Mouse (Mus musculus) heart, adult 18-20 months (tissue): ENCODE measurements at regions not wholly inside any gene's neighbourhood (a gene's known extent, or its start where the extent isn't known, plus 50 kb on each side); places are given as distances from the start of the nearest gene placed in this dataset.

Experiments
- DNase-seq, 2 experiments: peaks; one replicate each; pipeline ENCODE4 v3.0.0; 2021 to 2022; ENCODE audit warnings: mixed read lengths in 1 of 2

GRCm38 (mm10) chr16:29871395-29871794, 192.8 kb upstream of the Hes1 start:
- no peak for DNase-seq

- no peak for DNase-seq
Observed at GRCm38 (mm10) chr16:29876196-29876595, 188.0 kb upstream of the Hes1 start.

- DNase-seq = no peak
Observed at GRCm38 (mm10) chr16:29877372-29878123, 186.6 kb upstream of the Hes1 start.

GRCm38 (mm10) chr16:29879665-29880064, 184.5 kb upstream of the Hes1 start:
- no peak for DNase-seq

GRCm38 (mm10) chr16:29881497-29881896, 182.7 kb upstream of the Hes1 start:
- DNase-seq = peak; percentile 22 to 49

DNA sequence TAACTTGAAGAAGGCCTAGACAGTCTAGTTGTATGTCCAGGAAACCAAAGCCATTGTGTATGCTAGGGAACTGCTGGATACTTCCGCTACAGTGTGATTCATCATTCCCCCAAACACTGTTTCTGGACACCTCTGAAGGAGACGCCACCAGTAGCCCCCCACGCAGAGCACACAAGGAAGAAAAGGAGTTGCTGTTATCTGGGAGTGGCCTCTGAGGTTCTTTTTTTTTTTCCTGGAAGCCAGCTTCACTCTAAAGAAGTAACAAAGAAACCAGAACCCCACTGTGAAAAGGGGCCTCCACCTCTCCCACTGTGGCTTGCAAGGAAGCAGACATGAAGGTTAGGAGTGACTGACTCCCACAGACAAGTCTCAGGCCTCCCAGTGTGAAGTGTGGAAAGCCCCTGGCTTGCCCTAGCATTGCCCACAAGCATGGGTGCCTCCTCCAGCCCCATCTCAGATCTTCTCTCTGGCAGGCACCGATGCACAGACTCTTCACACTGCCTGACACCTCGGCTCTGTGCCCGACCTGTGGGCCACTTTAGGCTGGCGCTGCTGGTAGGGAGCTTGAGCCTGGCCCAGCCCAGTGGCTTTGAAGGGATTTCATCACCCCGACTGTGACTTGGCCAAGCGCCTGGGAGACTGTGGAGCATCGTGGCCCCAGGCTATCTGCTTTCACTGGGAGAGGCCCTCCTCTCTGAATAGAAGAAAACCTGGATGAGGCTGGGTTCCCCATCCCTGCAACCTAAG, 181.8 kb upstream of the Hes1 start:
- DNase-seq = peak; percentile 91 to 92

- no peak for DNase-seq
Observed at GRCm38 (mm10) chr16:29883252-29883992, 180.8 kb upstream of the Hes1 start.

DNA sequence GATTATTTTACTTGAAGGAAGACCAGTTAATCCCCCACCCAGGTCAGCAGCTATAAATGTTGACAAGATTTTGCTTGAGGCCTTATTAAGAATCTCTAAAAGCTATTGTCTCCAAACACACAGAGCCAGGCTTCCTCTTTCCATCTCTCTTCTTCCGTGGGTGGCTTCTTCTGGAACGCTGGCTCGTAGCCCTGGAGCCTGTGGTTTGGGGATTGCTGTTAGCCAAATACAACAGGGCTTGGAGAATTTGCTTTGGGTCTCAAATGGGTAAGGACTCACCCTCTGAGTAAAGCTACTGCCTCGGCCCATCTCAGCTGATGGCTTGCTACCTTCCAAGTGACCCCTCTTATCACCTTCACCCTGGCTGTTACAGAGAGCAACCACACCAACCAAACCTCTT, 179.3 kb upstream of the Hes1 start:
- DNase-seq = peak; percentile 72

GRCm38 (mm10) chr16:29886755-29887154, 177.4 kb upstream of the Hes1 start:
- peak; percentile 54 to 73 for DNase-seq

DNA sequence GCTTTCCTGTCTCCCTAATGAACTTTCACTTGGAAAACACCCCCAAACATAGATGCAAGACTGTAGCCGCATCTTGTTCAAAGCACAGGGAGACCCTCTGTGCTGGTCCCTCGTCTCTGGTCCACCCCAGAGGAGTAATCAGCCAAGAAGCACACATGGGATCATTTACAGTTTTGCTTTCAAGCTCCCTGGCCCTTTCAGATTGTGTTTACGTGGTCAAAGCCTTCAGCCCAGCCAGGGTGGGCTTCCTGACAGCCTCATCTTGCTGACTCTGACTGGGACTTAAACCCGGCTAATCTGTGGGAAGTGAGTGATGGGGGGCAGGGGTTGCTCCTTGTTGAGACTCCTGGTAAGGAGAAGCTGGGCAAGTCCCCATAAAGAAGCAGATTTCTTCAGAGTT, 174.8 kb upstream of the Hes1 start:
- no peak for DNase-seq

- DNase-seq = no peak
Observed at GRCm38 (mm10) chr16:29891472-29891871, 172.7 kb upstream of the Hes1 start.

- DNase-seq = peak; percentile 56 to 69
Observed at GRCm38 (mm10) chr16:29893871-29894828, 170.0 kb upstream of the Hes1 start.

- DNase-seq = no peak
Observed at GRCm38 (mm10) chr16:29896393-29896792, 167.8 kb upstream of the Hes1 start.

DNA sequence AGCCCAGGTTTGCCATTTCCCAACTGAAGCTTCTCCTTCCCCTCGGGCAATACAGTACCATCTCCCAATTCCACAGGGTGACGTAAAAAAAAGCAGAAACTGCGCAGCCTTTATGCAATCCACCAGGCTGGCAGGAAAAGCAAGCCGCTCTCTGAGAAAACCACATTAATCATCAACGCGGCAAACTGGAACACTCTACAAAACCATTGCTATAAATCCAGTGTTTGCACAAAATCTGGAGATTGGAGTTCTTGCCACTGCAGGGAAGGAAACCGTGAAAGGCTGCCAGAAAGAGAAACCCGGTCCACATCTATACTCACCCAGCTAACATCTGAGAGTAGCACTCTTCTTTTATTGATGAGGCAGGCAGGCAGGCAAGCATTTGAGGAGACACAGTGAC, 160.7 kb upstream of the Hes1 start:
- no peak for DNase-seq

- DNase-seq = no peak
Observed at GRCm38 (mm10) chr16:29904183-29904775, 159.9 kb upstream of the Hes1 start.

DNA sequence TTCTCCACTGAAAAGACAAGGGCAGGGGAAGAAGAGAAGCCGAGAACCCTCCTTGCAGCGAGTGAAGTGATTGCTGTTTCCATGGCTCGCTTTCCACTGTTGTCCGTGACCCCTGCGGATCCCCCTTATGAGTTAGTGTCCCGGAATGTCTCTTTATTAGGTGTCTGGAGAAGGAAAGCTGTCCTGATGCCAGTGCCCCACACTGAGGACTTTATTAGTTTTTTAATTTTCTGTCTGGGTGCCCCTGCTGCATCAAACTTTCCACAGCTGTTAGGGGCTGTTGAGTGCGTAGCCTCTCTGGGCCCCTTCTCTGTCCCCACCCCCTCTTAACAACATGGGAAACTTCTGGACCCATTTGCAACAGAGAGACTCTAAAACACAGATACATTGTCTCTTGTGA, 156.9 kb upstream of the Hes1 start:
- DNase-seq = no peak

DNA sequence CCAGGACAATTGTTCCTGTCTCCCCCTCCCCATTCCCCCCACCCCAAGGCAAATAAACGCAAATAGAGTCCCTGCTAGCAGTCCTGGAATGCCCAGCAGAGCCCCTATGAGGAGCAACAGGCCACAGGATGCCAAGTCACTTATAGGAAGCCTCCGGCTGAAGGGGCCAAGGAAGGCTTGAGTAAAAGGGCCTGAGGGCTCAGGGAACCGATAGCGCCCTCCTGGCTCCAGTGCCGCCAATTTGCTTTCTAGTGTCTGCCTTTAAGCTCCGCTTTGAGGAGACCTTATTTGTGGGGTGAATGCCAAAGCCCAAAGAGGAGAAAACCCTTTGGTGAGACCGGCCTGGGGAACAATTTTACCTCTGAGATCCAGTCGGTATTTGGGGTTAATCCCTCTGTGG, 156.2 kb upstream of the Hes1 start:
- DNase-seq = no peak

- DNase-seq = no peak
Observed at GRCm38 (mm10) chr16:29909923-29910465, 154.2 kb upstream of the Hes1 start.

DNA sequence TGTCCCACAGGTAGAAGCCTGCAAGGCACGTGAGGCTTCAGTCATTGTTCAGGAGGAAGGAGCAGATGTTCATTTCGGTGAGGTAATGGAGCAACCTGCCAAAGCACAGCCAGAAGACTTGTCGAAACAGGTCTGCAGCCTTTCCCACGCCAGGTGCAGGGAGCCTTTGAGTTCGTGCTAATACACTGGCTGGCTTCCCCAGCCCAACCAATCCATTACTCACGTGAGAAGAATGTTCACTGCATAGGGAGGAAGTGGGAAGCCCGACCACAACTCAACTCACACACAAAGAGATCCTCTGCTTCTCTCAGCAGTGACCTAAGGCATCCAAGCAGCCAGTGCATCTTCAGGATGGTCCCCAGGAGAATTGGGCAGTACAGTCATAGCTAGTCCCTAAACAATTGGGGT, 153.0 kb upstream of the Hes1 start:
- DNase-seq = no peak

GRCm38 (mm10) chr16:29913357-29914010, 150.7 kb upstream of the Hes1 start:
- DNase-seq = no peak

- DNase-seq = peak; percentile 91 to 92
Observed at GRCm38 (mm10) chr16:29915346-29915745, 148.8 kb upstream of the Hes1 start.
